Mouse (Mus musculus) MEL (cell line): ENCODE data around the gene Irf3. TPM values are rescaled to one million over a fixed set of nuclear protein-coding genes. Genes with fewer than 3 reads are reported as not detected.

ENCODE experiments used
- DNase-seq: peaks from one replicate; pipeline ENCODE4 v3.0.0; 2011; ENCODE audit warnings: low read depth, low spot score
- H3K27ac ChIP-seq: 2 replicates; pipeline ENCODE4 v1.5.1; 2012; ENCODE audit warnings: low read depth, mild to moderate bottlenecking, control low read depth, low read length, moderate library complexity; ENCODE audit not compliant: control insufficient read depth
- H3K27me3 ChIP-seq, 2 experiments: fragments of 150-350 bp in 1 of 2; sonication (generic) in 1 of 2; 2 replicates each; pipeline ENCODE4 v1.6.1; 2012; ENCODE audit warnings: low read length in 2 of 2, mild to moderate bottlenecking in 2 of 2, improper control_type of control experiment in 1 of 2, moderate library complexity in 1 of 2; ENCODE audit not compliant: insufficient read depth in 2 of 2, control insufficient read depth in 1 of 2
- H3K36me3 ChIP-seq, 2 experiments: 2 replicates each; pipeline ENCODE4 v1.6.1; 2012 to 2014; ENCODE audit warnings: low read length in 2 of 2, improper control_type of control experiment in 1 of 2, inconsistent platforms in 1 of 2, mild to moderate bottlenecking in 1 of 2; ENCODE audit not compliant: insufficient read depth in 2 of 2, control insufficient read depth in 1 of 2
- H3K4me1 ChIP-seq, 2 experiments: fragments of 150-350 bp in 1 of 2; sonication (generic) in 1 of 2; 2 replicates each; pipeline ENCODE4 v1.6.1; 2012; ENCODE audit warnings: low read length in 2 of 2, improper control_type of control experiment in 1 of 2, mild to moderate bottlenecking in 1 of 2; ENCODE audit not compliant: insufficient read depth in 2 of 2, control insufficient read depth in 1 of 2
- H3K4me3 ChIP-seq, 2 experiments: fragments of 150-350 bp in 1 of 2; sonication (generic) in 1 of 2; 2 replicates each; pipeline ENCODE4 v1.5.1; 2012; ENCODE audit warnings: low read depth in 2 of 2, low read length in 2 of 2, mild to moderate bottlenecking in 2 of 2, moderate library complexity in 2 of 2, control low read depth in 1 of 2, improper control_type of control experiment in 1 of 2; ENCODE audit not compliant: control insufficient read depth in 1 of 2, insufficient read depth in 1 of 2
- H3K79me2 ChIP-seq: 2 replicates; pipeline ENCODE4 v1.6.1; 2012; ENCODE audit warnings: mild to moderate bottlenecking, low read length, moderate library complexity; ENCODE audit not compliant: control insufficient read depth, poor library complexity, insufficient read depth
- H3K9ac ChIP-seq: 2 replicates; pipeline ENCODE4 v1.6.1; 2012; ENCODE audit warnings: low read depth, mild to moderate bottlenecking, control low read depth, low read length, moderate library complexity; ENCODE audit not compliant: control insufficient read depth, poor library complexity, severe bottlenecking
- H3K9me3 ChIP-seq: fragments of 150-350 bp; sonication (generic); replicated peaks from 2 replicates; pipeline ENCODE4 v1.6.1; 2012; ENCODE audit warnings: mild to moderate bottlenecking, low read length, improper control_type of control experiment, moderate library complexity; ENCODE audit not compliant: insufficient read depth
- CHD1 ChIP-seq: IDR thresholded peaks from 2 replicates; pipeline ENCODE4 v1.6.1; 2012; ENCODE audit warnings: low read depth, mild to moderate bottlenecking, inconsistent platforms, low read length, improper control_type of control experiment
- ELF1 ChIP-seq: IDR thresholded peaks from 2 replicates; pipeline ENCODE4 v1.6.1; 2014; ENCODE audit warnings: low read depth, mild to moderate bottlenecking, inconsistent platforms, low read length, improper control_type of control experiment, moderate library complexity
- GABPA ChIP-seq: IDR thresholded peaks from 2 replicates; pipeline ENCODE4 v1.6.1; 2012; ENCODE audit warnings: low read depth, mild to moderate bottlenecking, inconsistent platforms, low read length, improper control_type of control experiment, moderate library complexity
- HCFC1 ChIP-seq: IDR thresholded peaks from 2 replicates; pipeline ENCODE4 v1.6.1; 2012; ENCODE audit warnings: low read depth, mild to moderate bottlenecking, inconsistent platforms, low read length, improper control_type of control experiment, moderate library complexity
- JUND ChIP-seq: IDR thresholded peaks from 2 replicates; pipeline ENCODE4 v1.6.1; 2011; ENCODE audit warnings: low read depth, mild to moderate bottlenecking, improper control_type of control experiment, low read length
- MAX ChIP-seq: IDR thresholded peaks from 2 replicates; pipeline ENCODE4 v1.6.1; 2011; ENCODE audit warnings: low read length, improper control_type of control experiment
- MAZ ChIP-seq: IDR thresholded peaks from 2 replicates; pipeline ENCODE4 v1.6.1; 2012; ENCODE audit warnings: low read depth, mild to moderate bottlenecking, inconsistent platforms, low read length, improper control_type of control experiment
- MEF2A ChIP-seq: IDR thresholded peaks from 2 replicates; pipeline ENCODE4 v1.6.1; 2014; ENCODE audit warnings: low read depth, mild to moderate bottlenecking, inconsistent platforms, low read length, improper control_type of control experiment; ENCODE audit not compliant: poor library complexity, insufficient replicate concordance, severe bottlenecking; ENCODE audit errors: extremely low read depth
- MXI1 ChIP-seq: IDR thresholded peaks from 2 replicates; pipeline ENCODE4 v1.6.1; 2011; ENCODE audit warnings: mild to moderate bottlenecking, low read depth, low read length, improper control_type of control experiment
- MYB ChIP-seq: IDR thresholded peaks from 2 replicates; pipeline ENCODE4 v1.6.1; 2011; ENCODE audit warnings: mild to moderate bottlenecking, low read depth, low read length, improper control_type of control experiment
- NELFE ChIP-seq: IDR thresholded peaks from 2 replicates; pipeline ENCODE4 v1.6.1; 2011; ENCODE audit warnings: low read depth, low read length, improper control_type of control experiment
- POLR2A ChIP-seq, 2 experiments: IDR thresholded peaks; 2 replicates each; pipeline ENCODE4 v1.6.1; 2011 to 2012; ENCODE audit warnings: low read length in 2 of 2, mild to moderate bottlenecking in 2 of 2, control low read depth in 1 of 2, improper control_type of control experiment in 1 of 2, low read depth in 1 of 2, moderate library complexity in 1 of 2; ENCODE audit not compliant: control insufficient read depth in 1 of 2, insufficient read depth in 1 of 2, poor library complexity in 1 of 2
- POLR2AphosphoS2 ChIP-seq: IDR thresholded peaks from 2 replicates; pipeline ENCODE4 v1.6.1; 2011; ENCODE audit warnings: low read length, improper control_type of control experiment
- RAD21 ChIP-seq: IDR thresholded peaks from 2 replicates; pipeline ENCODE4 v1.6.1; 2011; ENCODE audit warnings: mild to moderate bottlenecking, low read depth, low read length, improper control_type of control experiment
- RCOR1 ChIP-seq: IDR thresholded peaks from 2 replicates; pipeline ENCODE4 v1.6.1; 2012; ENCODE audit warnings: low read depth, mild to moderate bottlenecking, inconsistent platforms, low read length, improper control_type of control experiment
- TAL1 ChIP-seq: IDR thresholded peaks from 2 replicates; pipeline ENCODE4 v1.6.1; 2012; ENCODE audit warnings: mild to moderate bottlenecking, inconsistent platforms, low read length, moderate library complexity, mixed read lengths
- TBP ChIP-seq: IDR thresholded peaks from 2 replicates; pipeline ENCODE4 v1.8.0; 2011; ENCODE audit warnings: low read depth, low read length, improper control_type of control experiment
- TCF12 ChIP-seq: IDR thresholded peaks from 2 replicates; pipeline ENCODE4 v1.6.1; 2014; ENCODE audit warnings: low read depth, mild to moderate bottlenecking, inconsistent platforms, low read length, improper control_type of control experiment, moderate library complexity
- USF1 ChIP-seq: IDR thresholded peaks from 2 replicates; pipeline ENCODE4 v1.6.1; 2014; ENCODE audit warnings: low read depth, mild to moderate bottlenecking, inconsistent platforms, low read length, improper control_type of control experiment, moderate library complexity
- USF2 ChIP-seq, 2 experiments: IDR thresholded peaks; 2 replicates each; pipeline ENCODE4 v1.6.1; 2011 to 2012; ENCODE audit warnings: improper control_type of control experiment in 2 of 2, low read length in 2 of 2, borderline replicate concordance in 1 of 2, inconsistent platforms in 1 of 2, low read depth in 1 of 2, mild to moderate bottlenecking in 1 of 2; ENCODE audit not compliant: insufficient read depth in 1 of 2
- ZC3H11A ChIP-seq: IDR thresholded peaks from 2 replicates; pipeline ENCODE4 v1.6.1; 2012; ENCODE audit warnings: low read depth, mild to moderate bottlenecking, inconsistent platforms, low read length, improper control_type of control experiment
- ZMIZ1 ChIP-seq: IDR thresholded peaks from 2 replicates; pipeline ENCODE4 v1.6.1; 2012; ENCODE audit warnings: low read depth, mild to moderate bottlenecking, inconsistent platforms, low read length, improper control_type of control experiment, moderate library complexity
- ZNF384 ChIP-seq: IDR thresholded peaks from 2 replicates; pipeline ENCODE4 v1.6.1; 2012; ENCODE audit warnings: low read depth, mild to moderate bottlenecking, inconsistent platforms, low read length, improper control_type of control experiment
- polyA plus RNA-seq, 2 experiments: library from polyadenylated mRNA; stranded (reverse) in 1 of 2; unstranded in 1 of 2; fragments of >175 nt in 1 of 2; fragments of >200 nt in 1 of 2; gene quantifications; 2 replicates each; pipeline versions ENCODE4 v1.2.1 to v1.2.4; 2012; ENCODE audit warnings: low replicate concordance in 2 of 2, low read depth in 1 of 2; ENCODE audit not compliant: insufficient read length in 2 of 2, insufficient read depth in 1 of 2, missing spikeins in 1 of 2
- total RNA-seq: library from RNA; depleted of rRNA; stranded (reverse); fragments of 300-350 nt; gene quantifications from 2 replicates; pipeline ENCODE4 v1.2.3, GENCODE M21; 2012

Gene Irf3
- total and polyA plus RNA-seq, 3 experiments: 82.1 to 83.4 TPM; not detected in 1

- peaks cover 0 to 2% of the 10 kb centered on the region in 2 experiments; a peak in 1 of 4 replicates for H3K36me3 ChIP-seq
- H3K9ac ChIP-seq: no peak overlapping the region
- no peaks in the 10 kb centered on the region for H3K27me3 ChIP-seq
- DNase-seq: no peak
- no peak overlapping the region for H3K27ac ChIP-seq
- no peak for TF ChIP-seq TAL1
- no peak for TF ChIP-seq ZNF384
- no peak for TF ChIP-seq MYB
- no peak for TF ChIP-seq ELF1
- TF ChIP-seq MAZ: no peak
- H3K4me1 ChIP-seq: no peaks in the 10 kb centered on the region
- H3K9me3 ChIP-seq: no peaks in the 10 kb centered on the region
- H3K79me2 ChIP-seq: no peaks in the 10 kb centered on the region
- no peak overlapping the region for H3K4me3 ChIP-seq
These were observed 32.5 kb downstream of the Irf3 start for GRCm38 (mm10) chr7:45029995-45030394.

GRCm38 (mm10) chr7:45030857-45031256 lies 33.4 kb downstream of the Irf3 start:
- H3K9ac ChIP-seq: no peak overlapping the region
- no peaks in the 10 kb centered on the region for H3K9me3 ChIP-seq
- H3K79me2 ChIP-seq: no peaks in the 10 kb centered on the region
- no peak for DNase-seq
- no peaks in the 10 kb centered on the region for H3K27me3 ChIP-seq
- no peaks in the 10 kb centered on the region for H3K4me1 ChIP-seq
- H3K4me3 ChIP-seq: no peak overlapping the region
- no peak overlapping the region for H3K27ac ChIP-seq
- peaks cover 0 to 4% of the 10 kb centered on the region in 2 experiments; a peak in 1 of 4 replicates for H3K36me3 ChIP-seq
- TF ChIP-seq MAZ (no peak), TCF12 (no peak), ZC3H11A (no peak), TAL1 (no peak)

- no peaks in the 10 kb centered on the region for H3K4me1 ChIP-seq
- no peaks in the 10 kb centered on the region for H3K27me3 ChIP-seq
- no peaks in the 10 kb centered on the region for H3K79me2 ChIP-seq
- no peaks in the 10 kb centered on the region for H3K9me3 ChIP-seq
- no peak overlapping the region for H3K27ac ChIP-seq
- no peak for DNase-seq
- no peak overlapping the region for H3K9ac ChIP-seq
- H3K4me3 ChIP-seq: no peak overlapping the region
- TF ChIP-seq ZNF384 (no peak), POLR2AphosphoS2 (no peak), MAX (no peak), USF2 (IDR thresholded peaks at IDR 0.05; ENCODE audit: borderline replicate concordance in 1 of 2, insufficient read depth in 1 of 2, low read depth in 1 of 2, low read length in 2 of 2) (no peak), ZMIZ1 (no peak), CHD1 (no peak), TBP (no peak), MEF2A (no peak), JUND (no peak), RCOR1 (no peak), RAD21 (no peak), NELFE (no peak), POLR2A (IDR thresholded peaks at IDR 0.05; ENCODE audit: control insufficient read depth in 1 of 2, insufficient read depth in 1 of 2, low read depth in 1 of 2, low read length in 2 of 2, poor library complexity in 1 of 2) (no peak), HCFC1 (no peak), MXI1 (no peak), USF1 (no peak), ZC3H11A (no peak), GABPA (no peak)
- peaks cover 0 to 5% of the 10 kb centered on the region in 2 experiments; a peak in 2 of 4 replicates for H3K36me3 ChIP-seq
These were observed 36.4 kb downstream of the Irf3 start for GRCm38 (mm10) chr7:45033722-45034359.
